Mouse (Mus musculus): ENCODE results near the gene Tedc2. TPM values are rescaled to one million over a fixed set of nuclear protein-coding genes. Genes with fewer than 3 reads are reported as not detected.

Tedc2 gene
- total and polyA plus RNA-seq, 2 experiments from 2014 or later: 10.2 to 18.5 TPM

GRCm38 (mm10) chr17:24209043-24209915 lies 11.4 kb downstream of the Tedc2 start, which contains the start of gene Ntn3:
Gene Ntn3 (minus strand): TSS chr17:24209531.
- Histone ChIP-seq H3K9me3 (ENCODE audit: low read length) (no peaks in the 10 kb centered on the region), H3K9ac (replicated peaks; ENCODE audit: low read length) (peak within 1 kb of the TSS; percentile 76), H3K4me1 (ENCODE audit: insufficient read depth, low read length) (peaks cover 68% of the 10 kb centered on the region), H3K36me3 (ENCODE audit: insufficient read depth, low read length) (no peaks in the 10 kb centered on the region), H3K27ac (peak within 1 kb of the TSS; percentile 93), H3K4me2 (ENCODE audit: low read depth, low read length) (peak within 1 kb of the TSS; percentile 93), H3K4me3 (ENCODE audit: low read length) (peak within 1 kb of the TSS; percentile 44), H3K27me3 (ENCODE audit: insufficient read depth, low read length) (no peaks in the 10 kb centered on the region)
- DNase-seq (ENCODE audit: low spot score) (peak; percentile 75), ATAC-seq (peak; percentile 21; the same call in 1 of the 2 replicates)
- TF ChIP-seq CTCF (IDR thresholded peaks at IDR 0.05; ENCODE audit: low read depth): no peak
- under 1% methylated on average over 43 of the region's 43 CpGs for WGBS

- 1% methylated on average over 29 of the region's 29 CpGs for WGBS
- Histone ChIP-seq H3K4me3 (ENCODE audit: low read length) (peak overlapping the region; percentile 44), H3K27ac (peak overlapping the region; percentile 81; the same call in 1 of the 2 replicates), H3K9me3 (ENCODE audit: low read length) (no peaks in the 10 kb centered on the region), H3K4me1 (ENCODE audit: insufficient read depth, low read length) (peaks cover 74% of the 10 kb centered on the region), H3K27me3 (ENCODE audit: insufficient read depth, low read length) (no peaks in the 10 kb centered on the region), H3K36me3 (ENCODE audit: insufficient read depth, low read length) (no peaks in the 10 kb centered on the region), H3K9ac (replicated peaks; ENCODE audit: low read length) (peak overlapping the region; percentile 76), H3K4me2 (ENCODE audit: low read depth, low read length) (peak overlapping the region; percentile 93)
- TF ChIP-seq CTCF (IDR thresholded peaks at IDR 0.05; ENCODE audit: low read depth): no peak
- DNase-seq (ENCODE audit: low spot score) (peak; percentile 56), ATAC-seq (no peak)
Measured at GRCm38 (mm10) chr17:24208641-24209042, 12.0 kb downstream of the Tedc2 start.

- 55% methylated on average over 34 of the region's 34 CpGs for WGBS
- DNase-seq (ENCODE audit: low spot score): no peak
- H3K4me2 ChIP-seq (ENCODE audit: low read depth, low read length): peak overlapping the region; percentile 93
- ATAC-seq: no peak
- H3K27me3 ChIP-seq (ENCODE audit: insufficient read depth, low read length): no peaks in the 10 kb centered on the region
- H3K4me1 ChIP-seq (ENCODE audit: insufficient read depth, low read length): peaks cover 77% of the 10 kb centered on the region
- no peaks in the 10 kb centered on the region for H3K9me3 ChIP-seq (ENCODE audit: low read length)
- H3K9ac ChIP-seq (replicated peaks; ENCODE audit: low read length): peak overlapping the region; percentile 76; the same call in 1 of the 2 replicates
- H3K4me3 ChIP-seq (ENCODE audit: low read length): peak overlapping the region; percentile 44
- H3K27ac ChIP-seq: peak overlapping the region; percentile 81; the same call in 1 of the 2 replicates
- H3K36me3 ChIP-seq (ENCODE audit: insufficient read depth, low read length): no peaks in the 10 kb centered on the region
- TF ChIP-seq CTCF (IDR thresholded peaks at IDR 0.05; ENCODE audit: low read depth): no peak
Measured at GRCm38 (mm10) chr17:24207768-24208640, 12.6 kb downstream of the Tedc2 start.

GRCm38 (mm10) chr17:24206451-24207351 lies 13.9 kb downstream of the Tedc2 start:
- 5% methylated on average over 59 of the region's 62 CpGs for WGBS
- no peaks in the 10 kb centered on the region for H3K27me3 ChIP-seq (ENCODE audit: insufficient read depth, low read length)
- peak; percentile 44; the same call in 1 of the 2 replicates for TF ChIP-seq CTCF (IDR thresholded peaks at IDR 0.05; ENCODE audit: low read depth)
- no peaks in the 10 kb centered on the region for H3K36me3 ChIP-seq (ENCODE audit: insufficient read depth, low read length)
- peak overlapping the region; percentile 79 for H3K27ac ChIP-seq
- DNase-seq (ENCODE audit: low spot score) (peak; percentile 75), ATAC-seq (peak; percentile 6; the same call in 1 of the 2 replicates)
- H3K9ac ChIP-seq (replicated peaks; ENCODE audit: low read length): peak overlapping the region; percentile 79
- H3K9me3 ChIP-seq (ENCODE audit: low read length): no peaks in the 10 kb centered on the region
- H3K4me3 ChIP-seq (ENCODE audit: low read length): peak overlapping the region; percentile 72
- H3K4me2 ChIP-seq (ENCODE audit: low read depth, low read length): peak overlapping the region; percentile 93
- H3K4me1 ChIP-seq (ENCODE audit: insufficient read depth, low read length): peaks cover 76% of the 10 kb centered on the region

GRCm38 (mm10) chr17:24205908-24206361 lies 14.7 kb downstream of the Tedc2 start:
- H3K27me3 ChIP-seq (ENCODE audit: insufficient read depth, low read length): no peaks in the 10 kb centered on the region

More at GRCm38 (mm10) chr17:24205908-24206361, 14.7 kb downstream of the Tedc2 start:
- H3K4me1 ChIP-seq (ENCODE audit: insufficient read depth, low read length): peaks cover 69% of the 10 kb centered on the region
- no peaks in the 10 kb centered on the region for H3K9me3 ChIP-seq (ENCODE audit: low read length)
- peak overlapping the region; percentile 79 for H3K27ac ChIP-seq
- H3K4me2 ChIP-seq (ENCODE audit: low read depth, low read length): peak overlapping the region; percentile 93
- no peak for TF ChIP-seq CTCF (IDR thresholded peaks at IDR 0.05; ENCODE audit: low read depth)
- no peak for ATAC-seq
- peak overlapping the region; percentile 79 for H3K9ac ChIP-seq (replicated peaks; ENCODE audit: low read length)
- DNase-seq (ENCODE audit: low spot score): peak; percentile 54
- H3K4me3 ChIP-seq (ENCODE audit: low read length): peak overlapping the region; percentile 72
- no peaks in the 10 kb centered on the region for H3K36me3 ChIP-seq (ENCODE audit: insufficient read depth, low read length)
- 5% methylated on average over 15 of the region's 15 CpGs for WGBS
